Mouse (Mus musculus): ENCODE data around the gene Crebl2.

GRCm38 (mm10) chr6:134822844-134823243 is 7.1 kb upstream of the Crebl2 start:
- TF ChIP-seq CTCF (IDR thresholded peaks at IDR 0.05; ENCODE audit: extremely low read depth, insufficient read depth, low read length) (0 out of 2 replicates have a peak, but pooled peaks have one; percentile 27), POLR2A (IDR thresholded peaks at IDR 0.05; ENCODE audit: extremely low read depth, insufficient read depth, low read length) (no peak)
